Mouse (Mus musculus): ENCODE data around the gene Ppil3.

- no peak for TF ChIP-seq GATA1 (IDR thresholded peaks at IDR 0.05; ENCODE audit: low read length)
- no peak for TF ChIP-seq TAL1 (IDR thresholded peaks at IDR 0.05; ENCODE audit: low read length)
Observed at GRCm38 (mm10) chr1:58407321-58407720, 38.0 kb downstream of the Ppil3 start.

All from erythroblast, embryonic 14.5 days (primary cell).